Mouse (Mus musculus) kidney, postnatal 14 days (tissue): ENCODE measurements around the gene Afg3l1.
"Not testable (repeated sequence)": the region's sequence is repeated elsewhere in the genome, so short reads cannot be mapped to it uniquely, and the experiment has no call there.

Source experiments
- DNase-seq: peaks from one replicate; pipeline ENCODE4 v3.0.0; 2022; ENCODE audit warnings: mixed read lengths

Gene Afg3l1

GRCm38 (mm10) chr8:123518172-123518571 is 40.5 kb downstream of the Afg3l1 start:
- no peak for DNase-seq

DNA sequence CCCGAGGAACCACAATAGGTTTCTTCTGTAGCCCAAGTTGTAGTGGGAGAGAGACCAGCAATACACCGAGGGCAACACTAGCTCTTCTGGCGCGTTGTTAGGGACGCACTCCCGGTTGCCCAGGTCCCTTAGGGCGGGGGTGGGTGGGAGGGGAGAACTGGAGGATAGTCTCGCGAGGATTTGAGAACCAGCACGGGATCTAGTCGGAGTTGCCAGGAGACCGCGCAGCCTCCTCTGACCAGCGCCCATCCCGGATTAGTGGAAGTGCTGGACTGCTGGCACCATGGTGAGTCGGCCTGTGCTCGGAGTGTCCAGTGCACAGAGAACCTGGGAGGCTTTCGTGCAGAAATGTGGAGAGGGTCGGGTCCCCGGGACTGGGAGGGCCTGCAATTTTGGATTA is 41.0 kb downstream of the Afg3l1 start, which contains the start of gene Gas8:
TSS of gene Gas8 (plus strand) at position 168 of the 400 bp plus-strand sequence.
- peak; percentile 95 for DNase-seq

- not testable (repeated sequence) for DNase-seq
Observed at GRCm38 (mm10) chr8:123520048-123520447, 42.3 kb downstream of the Afg3l1 start.

DNA sequence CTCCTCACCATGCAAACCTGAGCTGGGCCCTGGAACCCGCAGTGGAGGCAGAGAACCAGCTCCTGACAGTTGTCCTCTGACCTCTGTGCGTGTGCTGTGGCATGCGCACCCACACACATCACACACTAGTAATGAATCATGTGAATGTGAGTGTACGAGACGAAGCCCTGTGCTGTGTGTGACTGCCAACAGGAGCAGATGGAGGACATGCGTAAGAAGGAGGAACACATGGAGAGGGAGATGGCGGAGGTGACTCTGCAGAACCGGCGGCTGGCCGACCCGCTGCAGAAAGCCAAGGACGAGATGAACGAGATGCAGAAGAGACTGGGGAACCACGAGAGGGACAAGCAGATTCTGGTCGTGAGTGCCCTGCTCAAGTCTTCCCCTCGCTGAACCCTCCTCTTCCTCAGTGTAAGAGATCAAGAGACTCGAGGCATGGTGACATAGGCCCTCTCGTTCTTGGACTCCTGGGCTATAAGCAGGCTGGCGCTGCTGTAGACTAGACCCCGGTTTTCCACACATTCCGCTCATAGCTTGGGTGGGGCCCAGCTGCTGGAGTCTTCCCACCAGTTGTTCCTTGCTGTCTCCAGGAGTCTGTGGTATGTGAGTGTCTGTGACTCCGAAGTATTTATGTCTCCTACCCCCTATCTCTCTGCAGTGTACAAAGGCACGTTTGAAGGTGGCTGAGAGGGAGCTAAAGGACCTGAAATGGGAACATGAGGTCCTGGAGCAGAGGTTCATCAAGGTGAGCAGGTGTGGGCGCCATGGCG is 50.2 kb downstream of the Afg3l1 start:
- no peak for DNase-seq

DNA sequence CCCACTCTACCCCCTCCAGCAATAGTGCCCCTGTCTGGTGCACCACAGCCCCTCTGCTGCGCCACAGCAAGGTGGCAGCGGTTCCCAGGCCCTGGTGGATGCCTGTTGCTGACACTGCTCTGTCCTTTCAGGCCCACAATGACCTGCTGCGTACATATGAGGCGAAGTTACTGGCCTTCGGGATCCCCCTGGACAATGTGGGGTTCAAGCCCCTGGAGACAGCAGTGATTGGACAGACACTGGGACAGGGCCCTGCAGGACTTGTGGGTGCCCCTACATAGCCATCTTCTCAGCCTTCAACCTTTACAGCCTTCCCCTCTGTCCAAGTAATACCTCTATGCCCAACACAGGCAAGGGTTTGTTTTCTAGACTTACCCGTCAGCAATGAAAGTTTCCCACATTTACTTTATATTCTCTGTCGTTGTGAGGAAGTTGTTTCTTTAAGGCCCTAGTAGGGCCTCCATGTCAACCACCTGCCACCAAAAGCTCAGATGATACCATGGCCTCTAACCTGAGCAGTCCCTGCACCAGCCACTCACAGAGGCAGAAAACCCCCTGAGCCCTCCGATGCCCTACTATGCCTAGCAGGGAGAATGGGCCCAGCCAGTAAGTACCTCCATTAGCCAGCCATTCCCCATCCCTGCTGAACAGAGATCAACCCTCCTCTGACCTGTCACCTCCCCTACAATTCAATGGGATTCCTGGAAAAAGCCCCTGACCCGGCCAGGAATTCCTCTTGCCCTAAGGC is 58.7 kb downstream of the Afg3l1 start:
- DNase-seq = no peak

GRCm38 (mm10) chr8:123536990-123537380 is 59.3 kb downstream of the Afg3l1 start:
- DNase-seq = no peak

DNA sequence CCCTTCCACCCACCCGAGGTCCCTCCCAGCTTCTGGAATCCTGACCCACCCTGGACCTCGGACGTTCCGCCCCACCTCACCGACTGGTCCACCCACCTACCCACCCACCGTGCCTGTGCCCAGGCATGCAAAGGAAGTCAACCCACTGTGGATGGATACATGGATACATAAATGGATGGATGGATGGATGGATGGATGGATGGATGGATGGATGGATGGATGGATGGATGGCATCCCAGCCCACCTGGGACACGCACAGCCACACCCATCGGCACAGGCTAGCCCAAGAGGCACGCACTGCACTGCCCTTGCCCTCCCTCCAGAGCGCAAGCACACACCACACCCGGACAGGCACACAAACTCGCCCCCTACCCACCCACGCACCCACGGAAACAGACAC is 59.9 kb downstream of the Afg3l1 start:
- DNase-seq = peak; percentile 48
